27 mouse cellular contexts compared by ENCODE assay signal in genomic region chr17:67813666-67814065, GRCm38 (mm10).
"Had no signal": no experiment of that assay in that cellular context is flagged by ENCODE, and none has a peak within 500 bp of the region (broad histone marks: within the 10 kb centered on the region; RNA-seq: fewer than 3 reads in every experiment).

No protein-coding gene starts in this region.

- DNase-seq: left cerebral cortex, postnatal 4 days; liver; liver, embryonic 13.5 days; liver, postnatal 0 days; lung, adult 18-20 months; lung, adult 2 months; lung, embryonic 14.5 days; lung, postnatal 10 days; lung, postnatal 14 days; lung, postnatal 36 days; lung, postnatal 4 days; midbrain, embryonic 14.5 days had no signal

- H3K4me1 ChIP-seq: limb, embryonic 10.5 days; limb, embryonic 12.5 days; limb, embryonic 13.5 days; limb, embryonic 15.5 days; liver, embryonic 12.5 days; liver, embryonic 13.5 days; liver, embryonic 15.5 days; lung, embryonic 15.5 days; megakaryocyte, embryonic 14.5 days; midbrain, embryonic 10.5 days; midbrain, embryonic 12.5 days; midbrain, embryonic 13.5 days; midbrain, embryonic 15.5 days had no signal

- H3K36me3 ChIP-seq: limb, embryonic 12.5 days; limb, embryonic 15.5 days; liver, embryonic 12.5 days; liver, embryonic 13.5 days; liver, embryonic 15.5 days; lung, embryonic 15.5 days; midbrain, embryonic 15.5 days had no signal

- H3K9ac ChIP-seq: limb, embryonic 12.5 days; limb, embryonic 13.5 days; limb, embryonic 15.5 days; liver, embryonic 12.5 days; liver, embryonic 13.5 days; liver, embryonic 14.5 days; liver, embryonic 15.5 days; liver, postnatal 0 days; lung, embryonic 14.5 days; lung, embryonic 15.5 days; midbrain, embryonic 12.5 days; midbrain, embryonic 13.5 days; midbrain, embryonic 15.5 days had no signal

- H3K9me3 ChIP-seq: limb, embryonic 10.5 days; limb, embryonic 12.5 days; limb, embryonic 13.5 days; limb, embryonic 15.5 days; lung, embryonic 15.5 days; midbrain, embryonic 10.5 days; midbrain, embryonic 12.5 days; midbrain, embryonic 13.5 days; midbrain, embryonic 15.5 days had no signal

- H3K27me3 ChIP-seq: limb, embryonic 12.5 days; limb, embryonic 13.5 days; limb, embryonic 15.5 days; liver, embryonic 12.5 days; liver, embryonic 13.5 days; liver, embryonic 15.5 days; lung, embryonic 15.5 days; megakaryocyte, embryonic 14.5 days; midbrain, embryonic 12.5 days; midbrain, embryonic 13.5 days; midbrain, embryonic 15.5 days had no signal

- H3K27ac ChIP-seq: limb, embryonic 10.5 days; limb, embryonic 12.5 days; limb, embryonic 13.5 days; limb, embryonic 15.5 days; liver, embryonic 12.5 days; liver, embryonic 13.5 days; liver, embryonic 14.5 days; liver, embryonic 15.5 days; lung, embryonic 15.5 days; macrophage; midbrain, embryonic 10.5 days; midbrain, embryonic 12.5 days; midbrain, embryonic 13.5 days; midbrain, embryonic 15.5 days had no signal

- H3K4me3 ChIP-seq: limb, embryonic 10.5 days; limb, embryonic 12.5 days; limb, embryonic 13.5 days; limb, embryonic 15.5 days; liver, embryonic 12.5 days; liver, embryonic 13.5 days; liver, embryonic 15.5 days; lung, embryonic 15.5 days; megakaryocyte, embryonic 14.5 days; midbrain, embryonic 10.5 days; midbrain, embryonic 12.5 days; midbrain, embryonic 13.5 days; midbrain, embryonic 15.5 days; myocyte had no signal
